Comparison of ENCODE assay signal across 21 mouse cellular contexts in the genomic region with DNA sequence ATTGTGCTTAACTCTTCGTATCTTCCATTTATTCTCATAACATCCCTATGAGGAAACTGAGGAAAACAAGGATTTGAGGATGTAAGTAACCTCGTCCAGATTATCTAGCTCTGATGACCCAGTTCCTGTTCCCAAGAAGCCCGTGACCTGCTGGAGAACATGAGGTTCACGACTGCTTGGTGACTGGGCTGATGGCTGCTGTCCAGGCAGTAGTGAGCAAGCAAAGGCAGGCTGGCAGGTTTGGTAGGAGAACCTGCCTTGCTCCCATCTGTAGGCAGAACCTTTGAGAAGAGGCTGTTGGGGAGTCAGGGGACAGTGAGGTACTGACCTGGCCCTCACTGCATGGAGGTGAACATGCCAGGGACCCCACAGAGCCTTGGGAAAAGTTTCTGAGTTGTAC.
"Had no signal": no experiment of that assay in that cellular context is flagged by ENCODE, and none has a peak within 500 bp of the region (broad histone marks: within the 10 kb centered on the region; RNA-seq: fewer than 3 reads in every experiment).

No protein-coding gene starts in this region.

- H3K9ac ChIP-seq: limb, embryonic 13.5 days; liver, embryonic 12.5 days; liver, embryonic 15.5 days; midbrain, embryonic 12.5 days; neural tube, embryonic 13.5 days had no signal

- DNase-seq: kidney, adult 18-20 months; kidney, adult 9 months; kidney, postnatal 14 days; kidney, postnatal 4 days; layer of hippocampus, postnatal 36 days; liver; lung, adult 2 months; lung, postnatal 14 days; lung, postnatal 4 days; retina, postnatal 1 day; thymus, adult 2 months; thymus, postnatal 14 days; thymus, postnatal 4 days had no signal

- H3K4me2 ChIP-seq: limb, embryonic 13.5 days; liver, embryonic 12.5 days; liver, embryonic 15.5 days; midbrain, embryonic 12.5 days; neural tube, embryonic 13.5 days had no signal

- H3K9me3 ChIP-seq: limb, embryonic 10.5 days; limb, embryonic 13.5 days; liver, embryonic 12.5 days; liver, embryonic 15.5 days; midbrain, embryonic 12.5 days; neural tube, embryonic 13.5 days had no signal

- H3K27ac ChIP-seq: limb, embryonic 10.5 days; limb, embryonic 13.5 days; liver, embryonic 12.5 days; liver, embryonic 15.5 days; neural tube, embryonic 13.5 days had no signal

- H3K4me3 ChIP-seq: limb, embryonic 10.5 days; limb, embryonic 13.5 days; liver, embryonic 12.5 days; liver, embryonic 15.5 days; midbrain, embryonic 12.5 days; myocyte; neural tube, embryonic 13.5 days had no signal

- ATAC-seq: liver, embryonic 12.5 days; midbrain, embryonic 16.5 days had no signal

- H3K27me3 ChIP-seq: limb, embryonic 13.5 days; liver, embryonic 15.5 days; midbrain, embryonic 12.5 days; neural tube, embryonic 13.5 days had no signal

- H3K36me3 ChIP-seq: limb, embryonic 10.5 days; limb, embryonic 13.5 days; liver, embryonic 12.5 days; liver, embryonic 15.5 days; midbrain, embryonic 12.5 days; neural tube, embryonic 13.5 days had no signal

- H3K4me1 ChIP-seq: liver, embryonic 15.5 days had no signal
